Mouse (Mus musculus): ENCODE measurements around the gene Ncoa3. TPM values are rescaled to one million over a fixed set of nuclear protein-coding genes. Genes with fewer than 3 reads are reported as not detected.

Gene Ncoa3
- polyA plus RNA-seq, 1 experiment = 10.8 TPM

DNA sequence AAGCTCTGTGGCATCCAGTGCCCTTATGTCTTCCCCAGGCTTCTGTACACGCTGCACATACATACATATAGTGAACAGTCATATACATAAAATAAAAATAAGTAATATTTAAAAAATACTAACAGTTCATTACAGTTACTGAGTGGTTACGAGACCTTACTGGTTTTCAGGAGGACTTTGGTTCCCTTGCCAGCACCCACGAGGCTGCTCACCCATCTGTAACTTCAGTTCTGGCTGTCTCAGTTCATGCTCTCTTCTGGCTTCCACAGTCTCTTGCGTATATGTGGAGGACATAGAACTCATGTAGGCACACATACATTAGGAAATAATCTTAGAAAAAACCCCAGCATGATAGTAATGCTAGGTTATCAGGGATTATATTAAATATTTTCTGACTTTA, 3.7 kb downstream of the Ncoa3 start:
- Histone ChIP-seq H3K4me1 (ENCODE audit: control insufficient read depth, insufficient read depth, low read length) (peaks cover 8% of the 10 kb centered on the region), H3K27me3 (ENCODE audit: control insufficient read depth, insufficient read depth, low read length) (no peaks in the 10 kb centered on the region), H3K4me3 (ENCODE audit: control insufficient read depth, low read depth, low read length) (no peak overlapping the region), H3K27ac (ENCODE audit: control insufficient read depth, insufficient read depth, low read depth, low read length) (no peak overlapping the region), H3K36me3 (ENCODE audit: control insufficient read depth, insufficient read depth, low read length) (no peaks in the 10 kb centered on the region)
- TF ChIP-seq POLR2A (IDR thresholded peaks at IDR 0.05; ENCODE audit: control insufficient read depth, low read depth, low read length) (no peak), CTCF (IDR thresholded peaks at IDR 0.05; ENCODE audit: control insufficient read depth, insufficient read depth, insufficient replicate concordance, low read depth, low read length) (no peak)

DNA sequence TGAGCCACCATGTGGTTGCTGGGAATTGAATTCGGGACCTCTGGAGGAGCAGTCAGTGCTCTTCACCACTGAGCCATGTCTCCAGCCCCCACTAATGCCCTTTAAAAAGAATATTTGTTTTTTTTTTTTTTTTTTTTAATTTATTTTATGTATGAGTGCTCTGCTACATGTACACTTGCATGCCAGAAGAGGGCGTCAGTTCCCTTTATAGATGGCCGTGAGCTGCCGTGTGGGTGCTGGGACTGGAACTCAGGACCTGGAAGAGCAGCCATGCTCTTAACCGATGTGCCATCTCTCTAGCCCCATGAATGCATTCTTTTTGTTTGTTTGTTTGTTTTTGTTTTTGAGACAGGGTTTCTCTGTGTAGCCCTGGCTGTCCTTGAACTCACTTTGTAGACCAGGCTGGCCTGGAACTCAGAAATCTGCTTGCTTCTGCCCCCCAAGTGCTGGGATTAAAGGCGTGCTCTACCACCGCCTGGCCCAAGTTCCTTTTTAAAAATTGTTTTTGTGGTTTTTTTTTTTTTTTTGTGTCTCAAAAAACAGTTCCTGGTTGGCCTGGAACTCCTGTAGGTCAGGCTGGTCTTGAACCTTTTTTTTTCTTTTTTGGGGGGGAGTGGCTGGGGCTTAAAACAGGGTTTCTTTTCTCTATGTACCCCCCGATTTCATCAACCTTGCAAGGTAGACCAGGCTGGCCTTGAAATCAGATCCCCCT, 5.0 kb downstream of the Ncoa3 start:
- Histone ChIP-seq H3K27ac (ENCODE audit: control insufficient read depth, insufficient read depth, low read depth, low read length) (no peak overlapping the region), H3K27me3 (ENCODE audit: control insufficient read depth, insufficient read depth, low read length) (no peaks in the 10 kb centered on the region), H3K4me1 (ENCODE audit: control insufficient read depth, insufficient read depth, low read length) (peaks cover 3% of the 10 kb centered on the region), H3K36me3 (ENCODE audit: control insufficient read depth, insufficient read depth, low read length) (no peaks in the 10 kb centered on the region), H3K4me3 (ENCODE audit: control insufficient read depth, low read depth, low read length) (no peak overlapping the region)
- TF ChIP-seq CTCF (IDR thresholded peaks at IDR 0.05; ENCODE audit: control insufficient read depth, insufficient read depth, insufficient replicate concordance, low read depth, low read length) = no peak
- TF ChIP-seq POLR2A (IDR thresholded peaks at IDR 0.05; ENCODE audit: control insufficient read depth, low read depth, low read length) = no peak

DNA sequence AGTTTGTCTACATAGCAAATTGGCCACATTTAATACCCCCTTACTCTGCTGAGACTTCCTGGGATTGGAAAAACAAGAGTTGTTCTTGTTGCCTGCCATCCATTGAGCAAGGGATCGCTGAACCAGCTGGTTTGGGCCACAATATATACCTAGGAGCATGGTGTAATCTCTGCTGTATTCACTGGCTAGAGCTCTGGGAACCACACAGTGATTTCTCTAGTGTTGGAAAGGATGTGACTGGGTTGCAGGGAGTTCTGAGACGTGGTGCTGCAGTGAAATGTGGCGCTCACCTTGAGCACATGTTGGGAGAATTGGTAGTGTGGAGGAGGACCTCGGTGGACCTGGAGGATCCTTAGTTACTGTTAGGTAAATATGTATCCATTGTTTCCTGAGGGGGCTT, 6.5 kb downstream of the Ncoa3 start:
- Histone ChIP-seq H3K36me3 (ENCODE audit: control insufficient read depth, insufficient read depth, low read length) (no peaks in the 10 kb centered on the region), H3K4me3 (ENCODE audit: control insufficient read depth, low read depth, low read length) (no peak overlapping the region), H3K27ac (ENCODE audit: control insufficient read depth, insufficient read depth, low read depth, low read length) (no peak overlapping the region), H3K4me1 (ENCODE audit: control insufficient read depth, insufficient read depth, low read length) (no peaks in the 10 kb centered on the region; the same call in 1 of the 2 replicates), H3K27me3 (ENCODE audit: control insufficient read depth, insufficient read depth, low read length) (no peaks in the 10 kb centered on the region)
- TF ChIP-seq CTCF (IDR thresholded peaks at IDR 0.05; ENCODE audit: control insufficient read depth, insufficient read depth, insufficient replicate concordance, low read depth, low read length) (no peak), POLR2A (IDR thresholded peaks at IDR 0.05; ENCODE audit: control insufficient read depth, low read depth, low read length) (no peak)

DNA sequence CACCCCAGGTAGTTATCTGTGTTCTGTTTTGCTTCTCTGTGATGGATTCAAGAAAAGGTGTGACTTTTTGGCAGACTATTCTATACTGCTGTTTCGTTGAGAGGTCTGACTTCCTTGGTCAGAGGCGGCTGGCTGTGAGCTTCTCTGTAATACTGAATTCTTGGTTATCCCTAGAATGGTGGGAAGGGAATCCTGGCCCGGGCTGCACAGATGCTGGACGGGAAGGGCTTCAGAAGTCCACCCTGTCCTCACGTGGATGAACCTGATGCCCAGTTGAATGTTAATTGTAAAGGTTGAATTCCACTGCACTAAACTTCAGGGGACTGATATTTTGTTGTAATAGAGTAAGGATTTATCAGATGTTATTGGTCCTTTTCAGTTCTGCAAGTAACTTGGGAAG, 7.4 kb downstream of the Ncoa3 start:
- TF ChIP-seq POLR2A (IDR thresholded peaks at IDR 0.05; ENCODE audit: control insufficient read depth, low read depth, low read length) (no peak), CTCF (IDR thresholded peaks at IDR 0.05; ENCODE audit: control insufficient read depth, insufficient read depth, insufficient replicate concordance, low read depth, low read length) (no peak)
- no peaks in the 10 kb centered on the region for H3K36me3 ChIP-seq (ENCODE audit: control insufficient read depth, insufficient read depth, low read length)
- no peak overlapping the region for H3K27ac ChIP-seq (ENCODE audit: control insufficient read depth, insufficient read depth, low read depth, low read length)
- H3K4me3 ChIP-seq (ENCODE audit: control insufficient read depth, low read depth, low read length) = no peak overlapping the region
- H3K4me1 ChIP-seq (ENCODE audit: control insufficient read depth, insufficient read depth, low read length) = no peaks in the 10 kb centered on the region; the same call in 1 of the 2 replicates
- no peaks in the 10 kb centered on the region for H3K27me3 ChIP-seq (ENCODE audit: control insufficient read depth, insufficient read depth, low read length)

DNA sequence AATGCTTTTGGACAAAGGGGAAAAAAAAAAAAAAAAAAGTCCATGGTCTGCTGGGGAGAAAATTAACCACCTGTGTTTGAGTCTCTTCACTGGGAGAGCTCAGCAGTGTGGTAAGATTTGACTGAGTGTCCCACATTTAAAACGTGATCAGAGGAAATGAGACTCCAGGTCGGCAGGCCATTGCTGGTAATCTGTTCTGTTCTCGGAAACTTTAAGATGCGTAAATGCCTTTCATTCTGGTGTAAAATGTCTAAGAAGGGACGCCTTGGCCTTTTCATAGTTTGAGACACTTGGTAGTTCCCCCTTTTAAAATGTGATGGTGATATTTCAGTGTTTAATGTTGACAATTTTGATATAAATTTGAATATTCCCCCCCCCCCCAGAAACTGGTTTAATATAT, 7.8 kb downstream of the Ncoa3 start:
- H3K4me3 ChIP-seq (ENCODE audit: control insufficient read depth, low read depth, low read length) = no peak overlapping the region

DNA sequence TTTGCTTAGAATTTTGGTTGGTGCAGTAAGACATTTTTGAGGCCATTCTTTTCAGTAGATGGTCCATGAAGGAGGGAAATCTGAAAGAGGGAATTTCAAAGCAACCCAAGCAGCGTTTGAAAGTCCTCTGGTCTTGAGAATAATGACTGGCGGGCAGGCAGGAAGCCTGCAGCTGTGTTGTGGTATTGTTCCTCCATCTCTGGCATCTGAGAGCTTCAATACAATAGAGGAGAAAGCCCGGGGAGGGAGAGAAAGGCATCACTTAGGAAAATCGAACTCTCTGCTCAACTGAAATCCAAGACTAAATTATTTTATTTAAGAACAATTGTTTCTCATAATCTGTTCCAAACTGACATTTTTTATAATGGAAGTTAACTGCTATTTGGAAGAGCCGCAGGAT, 8.3 kb downstream of the Ncoa3 start:
- no peaks in the 10 kb centered on the region for H3K36me3 ChIP-seq (ENCODE audit: control insufficient read depth, insufficient read depth, low read length)
- H3K27ac ChIP-seq (ENCODE audit: control insufficient read depth, insufficient read depth, low read depth, low read length) = no peak overlapping the region
- no peaks in the 10 kb centered on the region; the same call in 1 of the 2 replicates for H3K4me1 ChIP-seq (ENCODE audit: control insufficient read depth, insufficient read depth, low read length)
- H3K27me3 ChIP-seq (ENCODE audit: control insufficient read depth, insufficient read depth, low read length) = no peaks in the 10 kb centered on the region
- no peak for TF ChIP-seq CTCF (IDR thresholded peaks at IDR 0.05; ENCODE audit: control insufficient read depth, insufficient read depth, insufficient replicate concordance, low read depth, low read length)
- TF ChIP-seq POLR2A (IDR thresholded peaks at IDR 0.05; ENCODE audit: control insufficient read depth, low read depth, low read length) = no peak
- H3K4me3 ChIP-seq (ENCODE audit: control insufficient read depth, low read depth, low read length) = no peak overlapping the region

More for the DNA sequence above, 7.8 kb downstream of the Ncoa3 start:
- Histone ChIP-seq H3K4me1 (ENCODE audit: control insufficient read depth, insufficient read depth, low read length) (no peaks in the 10 kb centered on the region; the same call in 1 of the 2 replicates), H3K27me3 (ENCODE audit: control insufficient read depth, insufficient read depth, low read length) (no peaks in the 10 kb centered on the region), H3K27ac (ENCODE audit: control insufficient read depth, insufficient read depth, low read depth, low read length) (no peak overlapping the region), H3K36me3 (ENCODE audit: control insufficient read depth, insufficient read depth, low read length) (no peaks in the 10 kb centered on the region)
- TF ChIP-seq CTCF (IDR thresholded peaks at IDR 0.05; ENCODE audit: control insufficient read depth, insufficient read depth, insufficient replicate concordance, low read depth, low read length) (no peak), POLR2A (IDR thresholded peaks at IDR 0.05; ENCODE audit: control insufficient read depth, low read depth, low read length) (no peak)

DNA sequence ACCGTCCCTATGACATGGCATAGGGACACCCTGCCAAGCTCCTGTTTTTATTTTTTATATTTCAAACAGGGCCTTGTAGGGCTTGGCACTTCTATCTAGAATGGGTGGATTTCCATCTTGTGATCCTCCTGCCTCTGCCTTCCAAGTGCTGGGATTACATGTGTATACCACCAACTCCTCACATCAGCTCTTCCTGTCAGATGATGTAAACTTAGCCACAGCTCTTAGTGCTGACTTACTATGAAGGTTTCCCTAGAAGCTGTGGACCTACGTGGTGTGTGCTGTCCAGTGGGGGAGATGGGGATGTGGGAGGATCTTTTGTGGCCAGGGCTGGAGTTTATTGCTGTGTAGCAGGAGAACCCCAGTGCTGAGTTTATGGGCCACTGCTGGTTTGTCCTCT, 8.9 kb downstream of the Ncoa3 start:
- TF ChIP-seq CTCF (IDR thresholded peaks at IDR 0.05; ENCODE audit: control insufficient read depth, insufficient read depth, insufficient replicate concordance, low read depth, low read length) (no peak), POLR2A (IDR thresholded peaks at IDR 0.05; ENCODE audit: control insufficient read depth, low read depth, low read length) (no peak)
- no peak overlapping the region for H3K27ac ChIP-seq (ENCODE audit: control insufficient read depth, insufficient read depth, low read depth, low read length)
- no peak overlapping the region for H3K4me3 ChIP-seq (ENCODE audit: control insufficient read depth, low read depth, low read length)
- no peaks in the 10 kb centered on the region; the same call in 1 of the 2 replicates for H3K4me1 ChIP-seq (ENCODE audit: control insufficient read depth, insufficient read depth, low read length)
- no peaks in the 10 kb centered on the region for H3K27me3 ChIP-seq (ENCODE audit: control insufficient read depth, insufficient read depth, low read length)
- H3K36me3 ChIP-seq (ENCODE audit: control insufficient read depth, insufficient read depth, low read length) = no peaks in the 10 kb centered on the region
